ENCODE assay signal across 16 mouse cellular contexts in genomic region chr5:53760914-53761313, GRCm38 (mm10).
DNase-seq lines count a peak whose midpoint lies in the region.
"Had no signal": no experiment of that assay in that cellular context is flagged by ENCODE, and none has a peak within 500 bp of the region (broad histone marks: within the 10 kb centered on the region; RNA-seq: fewer than 3 reads in every experiment).

No protein-coding gene starts in this region.

- DNase-seq in frontal cortex, postnatal 36 days (ENCODE audit: low spot score in 2 of 2), result peak; percentile 8 to 41
- no peak for DNase-seq in frontal cortex, postnatal 25 days (ENCODE audit: low spot score in 2 of 2)
- peak; percentile 7 to 21 for DNase-seq in right cerebral cortex, adult 2 months (ENCODE audit: low spot score in 2 of 2)
- no peak for DNase-seq in right cerebral cortex, postnatal 4 days
- peak; percentile 9 to 33 for DNase-seq in kidney, adult 8-10 months
- peak; percentile 10 to 39 for DNase-seq in kidney, postnatal 25 days
- DNase-seq in cerebellum, postnatal 36 days, result no peak
- no peak for DNase-seq in MN1 (ENCODE audit: low spot score)
- DNase-seq: cerebellum, adult 9-10 months; gastrocnemius, postnatal 14 days; heart, adult 2 months; heart, postnatal 4 days; liver; liver, postnatal 0 days; lung, postnatal 10 days; thymus, postnatal 4 days had no signal

Comparison
In these comparisons a context has a peak if more than half of its experiments do, and no peak if none do; other contexts are left out.
1. DNase-seq: peak in frontal cortex, postnatal 36 days (2 of 2), right cerebral cortex, adult 2 months (2 of 2), kidney, adult 8-10 months (2 of 2) and kidney, postnatal 25 days (2 of 2); none in frontal cortex, postnatal 25 days (0 of 2), right cerebral cortex, postnatal 4 days (single experiment), cerebellum, postnatal 36 days (0 of 2) and MN1 (single experiment).